Mouse (Mus musculus): ENCODE measurements at regions not wholly inside any gene's neighbourhood (a gene's known extent, or its start where the extent isn't known, plus 50 kb on each side); places are given as distances from the start of the nearest gene placed in this dataset.

DNA sequence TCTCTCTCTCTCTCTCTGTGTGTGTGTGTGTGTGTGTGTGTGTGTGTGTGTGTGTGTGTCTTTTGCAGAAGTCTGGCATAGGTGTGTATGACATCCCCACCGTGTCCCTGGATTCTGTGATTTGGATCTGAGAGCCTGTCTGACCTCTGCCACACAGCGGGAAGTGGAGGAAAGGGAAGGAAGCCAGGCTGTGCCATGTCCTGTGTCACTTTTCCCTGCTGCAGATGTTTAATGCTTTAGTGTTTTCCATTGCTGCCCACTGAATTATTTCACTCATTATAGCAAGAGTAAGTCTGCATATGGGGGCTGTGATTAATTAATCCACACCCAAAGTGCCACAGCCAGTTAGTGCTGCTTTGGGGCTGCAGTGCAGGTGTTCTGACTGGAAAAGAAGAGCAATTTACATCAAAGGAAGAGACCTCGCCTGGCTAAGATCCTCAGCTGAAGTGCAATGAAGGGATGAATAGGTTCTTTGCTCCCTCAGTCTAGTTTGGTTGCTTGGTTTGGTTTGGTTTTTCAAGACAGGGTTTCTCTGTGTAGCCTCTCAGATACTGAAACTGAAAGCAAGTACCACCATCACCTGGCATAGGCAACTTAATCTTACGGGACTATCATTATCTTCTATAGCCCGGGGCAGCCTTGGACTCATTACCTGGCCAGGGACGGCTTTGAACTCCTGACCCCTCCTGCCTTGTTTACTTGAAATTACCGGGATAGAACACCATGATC, 51.2 kb upstream of the Kdm7a start:
- Histone ChIP-seq H3K4me1 (peaks cover 20% of the 10 kb centered on the region), H3K9me3 (no peaks in the 10 kb centered on the region), H3K36me3 (no peaks in the 10 kb centered on the region), H3K27me3 (ENCODE audit: insufficient read depth, poor library complexity, severe bottlenecking) (peaks cover 17% of the 10 kb centered on the region; the same call in 1 of the 2 replicates), H3K27ac (peak overlapping the region; percentile 89), H3K4me3 (peak overlapping the region; percentile 69)
- WGBS: 54% methylated on average over 7 of the region's 7 CpGs
- DNase-seq (ENCODE audit: low spot score): no peak

- WGBS: 1% methylated on average over 18 of the region's 18 CpGs
- H3K36me3 ChIP-seq: no peaks in the 10 kb centered on the region
- H3K27ac ChIP-seq: peak overlapping the region; percentile 89
- H3K4me3 ChIP-seq: peak overlapping the region; percentile 69
- no peak for DNase-seq (ENCODE audit: low spot score)
- peaks cover 17% of the 10 kb centered on the region; the same call in 1 of the 2 replicates for H3K27me3 ChIP-seq (ENCODE audit: insufficient read depth, poor library complexity, severe bottlenecking)
- no peaks in the 10 kb centered on the region for H3K9me3 ChIP-seq
- peaks cover 20% of the 10 kb centered on the region for H3K4me1 ChIP-seq
These were observed 50.6 kb upstream of the Kdm7a start for GRCm38 (mm10) chr6:39257111-39257571.

- WGBS: 3% methylated on average over 48 of the region's 48 CpGs
- peaks cover 20% of the 10 kb centered on the region for H3K4me1 ChIP-seq
- H3K27me3 ChIP-seq (ENCODE audit: insufficient read depth, poor library complexity, severe bottlenecking): peaks cover 17% of the 10 kb centered on the region; the same call in 1 of the 2 replicates
- no peaks in the 10 kb centered on the region for H3K9me3 ChIP-seq
- peak overlapping the region; percentile 89 for H3K27ac ChIP-seq
- H3K4me3 ChIP-seq: peak overlapping the region; percentile 69
- H3K36me3 ChIP-seq: no peaks in the 10 kb centered on the region
- DNase-seq (ENCODE audit: low spot score): peak; percentile 85
These were observed 49.9 kb upstream of the Kdm7a start for GRCm38 (mm10) chr6:39256304-39257103.
